Mouse (Mus musculus): ENCODE measurements around the gene Tagln3. TPM values are rescaled to one million over a fixed set of nuclear protein-coding genes. Genes with fewer than 3 reads are reported as not detected.

Gene Tagln3
- polyA plus RNA-seq, 1 experiment from 2014 or later, result 94.9 TPM

GRCm38 (mm10) chr16:45713878-45714277 lies 10.5 kb downstream of the Tagln3 start:
- no peak overlapping the region for H3K4me2 ChIP-seq (ENCODE audit: low read depth, low read length)
- DNase-seq (ENCODE audit: low spot score) (no peak), ATAC-seq (replicated peaks; ENCODE audit: insufficient number of reproducible peaks, low FRiP score, low TSS enrichment, low read depth) (no peak)
- WGBS, result 91% methylated on average over 1 of the region's 1 CpGs
- no peak overlapping the region for H3K9ac ChIP-seq (replicated peaks; ENCODE audit: low read length)
- H3K4me1 ChIP-seq (ENCODE audit: control insufficient read depth, insufficient read depth, low read length), result no peaks in the 10 kb centered on the region
- H3K4me3 ChIP-seq (ENCODE audit: low read depth, low read length), result no peak overlapping the region
- no peaks in the 10 kb centered on the region for H3K9me3 ChIP-seq (replicated peaks; ENCODE audit: control insufficient read depth, low read length)
- H3K27me3 ChIP-seq (ENCODE audit: control insufficient read depth, insufficient read depth, low read length), result no peaks in the 10 kb centered on the region
- no peak overlapping the region for H3K27ac ChIP-seq (replicated peaks; ENCODE audit: low read depth, low read length)
- no peaks in the 10 kb centered on the region for H3K36me3 ChIP-seq (replicated peaks; ENCODE audit: control insufficient read depth, insufficient read depth, low read depth, low read length)

- Histone ChIP-seq H3K4me1 (ENCODE audit: control insufficient read depth, insufficient read depth, low read length) (no peaks in the 10 kb centered on the region), H3K9ac (replicated peaks; ENCODE audit: low read length) (no peak overlapping the region), H3K9me3 (replicated peaks; ENCODE audit: control insufficient read depth, low read length) (no peaks in the 10 kb centered on the region), H3K27me3 (ENCODE audit: control insufficient read depth, insufficient read depth, low read length) (no peaks in the 10 kb centered on the region), H3K4me2 (ENCODE audit: low read depth, low read length) (no peak overlapping the region), H3K27ac (replicated peaks; ENCODE audit: low read depth, low read length) (no peak overlapping the region), H3K4me3 (ENCODE audit: low read depth, low read length) (no peak overlapping the region), H3K36me3 (replicated peaks; ENCODE audit: control insufficient read depth, insufficient read depth, low read depth, low read length) (no peaks in the 10 kb centered on the region)
- 87% methylated on average over 5 of the region's 5 CpGs for WGBS
- ATAC-seq (replicated peaks; ENCODE audit: insufficient number of reproducible peaks, low FRiP score, low TSS enrichment, low read depth) (no peak), DNase-seq (ENCODE audit: low spot score) (no peak)
Measured at GRCm38 (mm10) chr16:45713261-45713660, 11.1 kb downstream of the Tagln3 start.

- no peak overlapping the region for H3K9ac ChIP-seq (replicated peaks; ENCODE audit: low read length)
- H3K4me3 ChIP-seq (ENCODE audit: low read depth, low read length), result no peak overlapping the region
- H3K27me3 ChIP-seq (ENCODE audit: control insufficient read depth, insufficient read depth, low read length), result no peaks in the 10 kb centered on the region
- no peaks in the 10 kb centered on the region for H3K4me1 ChIP-seq (ENCODE audit: control insufficient read depth, insufficient read depth, low read length)
- H3K4me2 ChIP-seq (ENCODE audit: low read depth, low read length), result no peak overlapping the region
- no peak for DNase-seq (ENCODE audit: low spot score)
- ATAC-seq (replicated peaks; ENCODE audit: insufficient number of reproducible peaks, low FRiP score, low TSS enrichment, low read depth), result 0 out of 2 replicates have a peak, but pooled peaks have one; percentile 33
- H3K36me3 ChIP-seq (replicated peaks; ENCODE audit: control insufficient read depth, insufficient read depth, low read depth, low read length), result no peaks in the 10 kb centered on the region
- WGBS, result 68% methylated on average over 7 of the region's 7 CpGs
- no peaks in the 10 kb centered on the region for H3K9me3 ChIP-seq (replicated peaks; ENCODE audit: control insufficient read depth, low read length)
- no peak overlapping the region for H3K27ac ChIP-seq (replicated peaks; ENCODE audit: low read depth, low read length)
Measured at GRCm38 (mm10) chr16:45711263-45711662, 13.1 kb downstream of the Tagln3 start.

GRCm38 (mm10) chr16:45699301-45699700 lies 25.1 kb downstream of the Tagln3 start:
- DNase-seq (ENCODE audit: low spot score), result no peak
- ATAC-seq (replicated peaks; ENCODE audit: insufficient number of reproducible peaks, low FRiP score, low TSS enrichment, low read depth), result no peak
- Histone ChIP-seq H3K27me3 (ENCODE audit: control insufficient read depth, insufficient read depth, low read length) (no peaks in the 10 kb centered on the region), H3K4me2 (ENCODE audit: low read depth, low read length) (no peak overlapping the region), H3K36me3 (replicated peaks; ENCODE audit: control insufficient read depth, insufficient read depth, low read depth, low read length) (no peaks in the 10 kb centered on the region), H3K9me3 (replicated peaks; ENCODE audit: control insufficient read depth, low read length) (no peaks in the 10 kb centered on the region), H3K4me3 (ENCODE audit: low read depth, low read length) (no peak overlapping the region), H3K4me1 (ENCODE audit: control insufficient read depth, insufficient read depth, low read length) (no peaks in the 10 kb centered on the region), H3K9ac (replicated peaks; ENCODE audit: low read length) (no peak overlapping the region), H3K27ac (replicated peaks; ENCODE audit: low read depth, low read length) (no peak overlapping the region)
- WGBS, result 73% methylated on average over 5 of the region's 5 CpGs

- Histone ChIP-seq H3K36me3 (replicated peaks; ENCODE audit: control insufficient read depth, insufficient read depth, low read depth, low read length) (no peaks in the 10 kb centered on the region), H3K4me3 (ENCODE audit: low read depth, low read length) (no peak overlapping the region), H3K9me3 (replicated peaks; ENCODE audit: control insufficient read depth, low read length) (no peaks in the 10 kb centered on the region), H3K27me3 (ENCODE audit: control insufficient read depth, insufficient read depth, low read length) (no peaks in the 10 kb centered on the region), H3K27ac (replicated peaks; ENCODE audit: low read depth, low read length) (no peak overlapping the region), H3K9ac (replicated peaks; ENCODE audit: low read length) (no peak overlapping the region), H3K4me1 (ENCODE audit: control insufficient read depth, insufficient read depth, low read length) (no peaks in the 10 kb centered on the region), H3K4me2 (ENCODE audit: low read depth, low read length) (no peak overlapping the region)
- WGBS, result 81% methylated on average over 6 of the region's 6 CpGs
- ATAC-seq (replicated peaks; ENCODE audit: insufficient number of reproducible peaks, low FRiP score, low TSS enrichment, low read depth) (no peak), DNase-seq (ENCODE audit: low spot score) (no peak)
Measured at GRCm38 (mm10) chr16:45697996-45698395, 26.4 kb downstream of the Tagln3 start.

GRCm38 (mm10) chr16:45695445-45696160 lies 28.8 kb downstream of the Tagln3 start:
- ATAC-seq (replicated peaks; ENCODE audit: insufficient number of reproducible peaks, low FRiP score, low TSS enrichment, low read depth), result no peak
- Histone ChIP-seq H3K27me3 (ENCODE audit: control insufficient read depth, insufficient read depth, low read length) (no peaks in the 10 kb centered on the region), H3K9me3 (replicated peaks; ENCODE audit: control insufficient read depth, low read length) (no peaks in the 10 kb centered on the region), H3K9ac (replicated peaks; ENCODE audit: low read length) (no peak overlapping the region), H3K4me3 (ENCODE audit: low read depth, low read length) (no peak overlapping the region), H3K4me2 (ENCODE audit: low read depth, low read length) (no peak overlapping the region), H3K36me3 (replicated peaks; ENCODE audit: control insufficient read depth, insufficient read depth, low read depth, low read length) (no peaks in the 10 kb centered on the region), H3K27ac (replicated peaks; ENCODE audit: low read depth, low read length) (no peak overlapping the region), H3K4me1 (ENCODE audit: control insufficient read depth, insufficient read depth, low read length) (no peaks in the 10 kb centered on the region)
- WGBS, result 75% methylated on average over 9 of the region's 9 CpGs
- no peak for DNase-seq (ENCODE audit: low spot score)

- DNase-seq (ENCODE audit: low spot score), result no peak
- 74% methylated on average over 10 of the region's 10 CpGs for WGBS
- Histone ChIP-seq H3K4me1 (ENCODE audit: control insufficient read depth, insufficient read depth, low read length) (no peaks in the 10 kb centered on the region; the same call in 1 of the 2 replicates), H3K9me3 (replicated peaks; ENCODE audit: control insufficient read depth, low read length) (no peaks in the 10 kb centered on the region), H3K4me2 (ENCODE audit: low read depth, low read length) (no peak within 1 kb of the TSS), H3K27me3 (ENCODE audit: control insufficient read depth, insufficient read depth, low read length) (no peaks in the 10 kb centered on the region), H3K36me3 (replicated peaks; ENCODE audit: control insufficient read depth, insufficient read depth, low read depth, low read length) (no peaks in the 10 kb centered on the region), H3K4me3 (ENCODE audit: low read depth, low read length) (no peak within 1 kb of the TSS), H3K27ac (replicated peaks; ENCODE audit: low read depth, low read length) (no peak within 1 kb of the TSS), H3K9ac (replicated peaks; ENCODE audit: low read length) (no peak within 1 kb of the TSS)
- no peak for ATAC-seq (replicated peaks; ENCODE audit: insufficient number of reproducible peaks, low FRiP score, low TSS enrichment, low read depth)
Measured at GRCm38 (mm10) chr16:45693558-45693957, 30.9 kb downstream of the Tagln3 start, which contains the start of gene Tmprss7. Tmprss7 (minus strand) TSS chr16:45693658.

- DNase-seq (ENCODE audit: low spot score) (no peak), ATAC-seq (replicated peaks; ENCODE audit: insufficient number of reproducible peaks, low FRiP score, low TSS enrichment, low read depth) (no peak)
- H3K4me2 ChIP-seq (ENCODE audit: low read depth, low read length), result no peak overlapping the region
- H3K9me3 ChIP-seq (replicated peaks; ENCODE audit: control insufficient read depth, low read length), result no peaks in the 10 kb centered on the region
- no peak overlapping the region for H3K27ac ChIP-seq (replicated peaks; ENCODE audit: low read depth, low read length)
- no peaks in the 10 kb centered on the region for H3K36me3 ChIP-seq (replicated peaks; ENCODE audit: control insufficient read depth, insufficient read depth, low read depth, low read length)
- no peaks in the 10 kb centered on the region for H3K27me3 ChIP-seq (ENCODE audit: control insufficient read depth, insufficient read depth, low read length)
- 69% methylated on average over 3 of the region's 3 CpGs for WGBS
- H3K4me1 ChIP-seq (ENCODE audit: control insufficient read depth, insufficient read depth, low read length), result no peaks in the 10 kb centered on the region; the same call in 1 of the 2 replicates
- H3K9ac ChIP-seq (replicated peaks; ENCODE audit: low read length), result no peak overlapping the region
- H3K4me3 ChIP-seq (ENCODE audit: low read depth, low read length), result no peak overlapping the region
Measured at GRCm38 (mm10) chr16:45692851-45693250, 31.6 kb downstream of the Tagln3 start.

Measured in embryonic facial prominence, embryonic 11.5 days (tissue).